Mouse (Mus musculus): ENCODE results near the gene Ifitm10. TPM values are rescaled to one million over a fixed set of nuclear protein-coding genes. Genes with fewer than 3 reads are reported as not detected.

Gene Ifitm10
- polyA plus RNA-seq, 1 experiment from 2014 or later: 4.0 TPM

GRCm38 (mm10) chr7:142375261-142375724 lies 1.7 kb upstream of the Ifitm10 start:
- H3K4me3 ChIP-seq: no peak overlapping the region
- peaks cover 51% of the 10 kb centered on the region for H3K36me3 ChIP-seq
- peaks cover 34% of the 10 kb centered on the region for H3K27me3 ChIP-seq
- no peaks in the 10 kb centered on the region for H3K9me3 ChIP-seq
- no peak overlapping the region for H3K9ac ChIP-seq
- 79% methylated on average over 6 of the region's 6 CpGs for WGBS
- no peak overlapping the region for H3K27ac ChIP-seq
- H3K4me1 ChIP-seq: peaks cover 23% of the 10 kb centered on the region
- no peak for ATAC-seq (ENCODE audit: insufficient number of reproducible peaks, low FRiP score, low TSS enrichment, low read depth)
- no peak overlapping the region for H3K4me2 ChIP-seq

GRCm38 (mm10) chr7:142374413-142375015 lies 961 bp upstream of the Ifitm10 start:
- Histone ChIP-seq H3K27me3 (peaks cover 40% of the 10 kb centered on the region), H3K9ac (no peak overlapping the region), H3K4me3 (no peak overlapping the region), H3K36me3 (peaks cover 44% of the 10 kb centered on the region), H3K27ac (no peak overlapping the region), H3K4me2 (no peak overlapping the region), H3K9me3 (no peaks in the 10 kb centered on the region), H3K4me1 (peaks cover 23% of the 10 kb centered on the region)
- ATAC-seq (ENCODE audit: insufficient number of reproducible peaks, low FRiP score, low TSS enrichment, low read depth): no peak
- 83% methylated on average over 5 of the region's 5 CpGs for WGBS

DNA sequence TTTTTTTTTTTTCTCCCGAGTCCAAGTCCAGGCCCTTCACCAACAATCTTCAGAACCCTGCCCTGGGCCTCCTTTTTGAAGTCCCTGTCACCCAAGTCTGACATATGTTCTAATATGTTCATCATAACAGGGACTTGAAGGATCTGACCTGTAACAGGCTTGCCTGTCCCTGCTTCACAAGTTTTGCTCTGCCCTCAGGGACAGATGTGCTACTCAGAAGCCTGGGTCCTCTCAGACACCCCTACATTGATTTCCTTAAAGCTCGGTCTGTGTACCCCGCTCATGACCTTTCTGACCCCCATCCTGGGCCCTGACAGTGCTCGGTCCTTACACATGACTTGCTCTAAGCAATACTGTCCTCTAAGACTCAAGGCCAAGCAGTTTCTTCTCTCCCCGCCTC lies 514 bp downstream of the Ifitm10 start:
- H3K4me3 ChIP-seq: no peak overlapping the region
- no peaks in the 10 kb centered on the region for H3K9me3 ChIP-seq
- peaks cover 29% of the 10 kb centered on the region for H3K36me3 ChIP-seq
- H3K9ac ChIP-seq: no peak overlapping the region
- WGBS: 75% methylated on average over 5 of the region's 5 CpGs
- peaks cover 23% of the 10 kb centered on the region for H3K4me1 ChIP-seq
- H3K27me3 ChIP-seq: peaks cover 43% of the 10 kb centered on the region
- no peak for ATAC-seq (ENCODE audit: insufficient number of reproducible peaks, low FRiP score, low TSS enrichment, low read depth)
- no peak overlapping the region for H3K27ac ChIP-seq
- H3K4me2 ChIP-seq: no peak overlapping the region

DNA sequence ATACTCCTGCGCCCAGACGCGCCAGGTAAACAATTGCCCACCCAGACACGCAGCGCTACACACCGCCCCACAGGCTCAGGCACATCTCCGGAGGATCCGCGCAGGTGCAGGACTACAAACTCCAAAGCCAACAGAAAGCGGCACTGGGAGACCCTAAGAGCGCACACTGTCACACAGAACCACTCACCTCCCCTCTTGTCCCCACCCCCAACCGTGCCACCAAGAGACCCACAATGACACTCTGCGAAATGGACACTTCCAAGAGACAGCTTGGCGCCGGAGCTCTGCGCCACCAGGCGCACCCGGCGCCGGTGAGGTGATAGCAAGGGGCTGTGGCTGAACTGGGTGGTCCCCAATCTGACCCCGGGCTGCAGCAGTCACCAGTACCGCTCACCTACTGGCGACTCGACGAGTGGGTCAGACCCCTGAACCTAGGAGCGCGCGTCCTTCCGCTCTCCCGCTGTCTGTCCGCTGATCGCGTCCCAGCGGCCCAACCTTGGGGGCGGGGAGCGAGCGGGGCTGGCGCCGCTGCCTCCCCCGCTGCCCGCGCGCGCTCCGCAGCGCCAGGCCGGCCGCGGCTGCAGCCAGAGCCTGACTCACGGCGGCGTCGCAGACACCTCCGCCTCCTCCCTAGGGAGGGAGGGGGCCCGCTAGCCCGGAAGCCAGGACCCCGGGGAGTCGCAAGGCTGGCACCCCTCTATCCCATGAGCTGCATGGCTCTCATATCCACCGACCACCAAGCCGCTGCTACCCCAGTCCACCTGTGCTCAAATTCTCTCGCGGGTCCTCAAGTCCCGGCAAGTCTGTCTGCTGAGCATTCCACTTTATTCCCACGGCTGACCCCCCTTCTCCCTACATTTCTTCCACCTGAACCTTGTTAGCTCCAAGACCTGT lies 1.5 kb downstream of the Ifitm10 start:
- Histone ChIP-seq H3K9ac (peak overlapping the region; percentile 39; the same call in 1 of the 2 replicates), H3K36me3 (peaks cover 19% of the 10 kb centered on the region), H3K9me3 (no peaks in the 10 kb centered on the region), H3K4me3 (peak overlapping the region; percentile 41), H3K4me2 (peak overlapping the region; percentile 75), H3K27ac (no peak overlapping the region), H3K27me3 (peaks cover 43% of the 10 kb centered on the region), H3K4me1 (peaks cover 23% of the 10 kb centered on the region)
- WGBS: 2% methylated on average over 64 of the region's 64 CpGs
- no peak for ATAC-seq (ENCODE audit: insufficient number of reproducible peaks, low FRiP score, low TSS enrichment, low read depth)

- Histone ChIP-seq H3K27me3 (peaks cover 43% of the 10 kb centered on the region), H3K4me2 (peak overlapping the region; percentile 75)
- WGBS: 29% methylated on average over 11 of the region's 11 CpGs
Measured at GRCm38 (mm10) chr7:142371398-142371767, 2.2 kb downstream of the Ifitm10 start.

DNA sequence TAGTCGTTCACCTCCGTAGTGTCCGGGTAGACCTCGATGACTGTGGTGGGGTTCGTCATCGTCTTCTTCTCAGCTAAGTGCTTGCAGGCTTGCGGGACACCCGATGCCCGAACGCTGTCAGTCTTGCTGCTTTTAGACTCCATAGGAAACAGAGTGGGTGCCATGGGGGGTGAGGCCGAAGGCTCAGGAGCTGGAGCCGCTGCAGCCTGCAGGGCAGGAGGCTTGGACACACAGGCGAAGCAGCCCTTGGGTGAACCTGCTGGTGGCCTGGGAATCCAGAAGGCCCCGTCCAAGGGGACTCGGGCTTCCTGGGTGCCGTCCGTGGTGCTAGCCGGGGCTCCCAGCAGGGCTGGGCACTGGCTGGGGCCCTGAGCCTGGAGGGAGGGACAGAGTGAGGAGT lies 2.6 kb downstream of the Ifitm10 start:
- H3K4me3 ChIP-seq: peak overlapping the region; percentile 41; the same call in 1 of the 2 replicates
- 85% methylated on average over 18 of the region's 18 CpGs for WGBS
- H3K36me3 ChIP-seq: peaks cover 8% of the 10 kb centered on the region
- ATAC-seq (ENCODE audit: insufficient number of reproducible peaks, low FRiP score, low TSS enrichment, low read depth): no peak
- H3K4me2 ChIP-seq: peak overlapping the region; percentile 75; the same call in 1 of the 2 replicates
- no peak overlapping the region for H3K27ac ChIP-seq
- no peak overlapping the region for H3K9ac ChIP-seq
- no peaks in the 10 kb centered on the region for H3K9me3 ChIP-seq
- peaks cover 23% of the 10 kb centered on the region for H3K4me1 ChIP-seq
- peaks cover 43% of the 10 kb centered on the region for H3K27me3 ChIP-seq

More at GRCm38 (mm10) chr7:142371398-142371767, 2.2 kb downstream of the Ifitm10 start:
- no peaks in the 10 kb centered on the region for H3K9me3 ChIP-seq
- no peak overlapping the region for H3K27ac ChIP-seq
- H3K4me1 ChIP-seq: peaks cover 23% of the 10 kb centered on the region
- H3K36me3 ChIP-seq: peaks cover 12% of the 10 kb centered on the region
- H3K9ac ChIP-seq: no peak overlapping the region
- ATAC-seq (ENCODE audit: insufficient number of reproducible peaks, low FRiP score, low TSS enrichment, low read depth): no peak
- peak overlapping the region; percentile 41 for H3K4me3 ChIP-seq

DNA sequence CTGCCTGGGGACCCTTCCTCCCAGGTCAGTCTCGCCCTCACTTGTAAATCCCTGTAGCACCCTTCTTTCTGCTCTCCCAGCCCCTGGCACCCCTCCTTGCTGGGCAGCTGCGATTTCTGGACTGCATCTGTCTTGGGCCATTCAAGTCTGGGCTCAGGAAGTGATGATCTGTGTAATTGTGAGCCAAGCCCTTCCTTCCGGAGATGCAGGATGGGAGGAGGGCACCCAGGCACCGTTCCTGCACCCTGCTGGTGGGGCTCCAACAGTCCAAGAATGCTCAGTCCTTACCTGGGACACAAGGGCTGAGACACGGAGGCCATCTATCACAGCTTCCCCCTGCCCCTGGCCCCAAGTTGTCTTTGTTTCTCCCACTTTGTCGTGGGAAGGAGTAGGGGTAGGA lies 3.7 kb downstream of the Ifitm10 start:
- H3K4me3 ChIP-seq: no peak overlapping the region
- no peaks in the 10 kb centered on the region for H3K9me3 ChIP-seq
- no peak overlapping the region for H3K4me2 ChIP-seq
- H3K9ac ChIP-seq: no peak overlapping the region
- no peak overlapping the region for H3K27ac ChIP-seq
- 70% methylated on average over 6 of the region's 6 CpGs for WGBS
- ATAC-seq (ENCODE audit: insufficient number of reproducible peaks, low FRiP score, low TSS enrichment, low read depth): no peak
- H3K27me3 ChIP-seq: peaks cover 43% of the 10 kb centered on the region
- peaks cover 23% of the 10 kb centered on the region for H3K4me1 ChIP-seq
- no peaks in the 10 kb centered on the region for H3K36me3 ChIP-seq

DNA sequence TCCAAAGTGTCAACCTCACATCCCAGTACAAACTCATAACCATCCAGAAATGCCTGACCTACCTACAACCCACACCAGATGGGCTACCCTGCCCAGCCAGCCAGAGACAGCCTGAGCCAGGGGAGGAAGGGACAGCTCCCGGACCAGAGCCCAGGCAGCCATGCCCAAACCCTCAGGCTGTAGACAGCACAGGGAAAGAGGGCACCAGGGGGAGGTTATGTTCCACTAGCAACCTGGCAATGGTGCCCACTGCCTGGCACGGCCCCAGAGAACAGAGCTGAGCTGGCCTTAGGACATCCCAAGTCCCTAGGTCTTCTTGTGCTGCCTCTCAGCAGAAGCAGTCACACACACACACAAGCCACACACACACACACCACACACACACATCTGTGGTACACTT lies 4.7 kb downstream of the Ifitm10 start:
- Histone ChIP-seq H3K9me3 (no peaks in the 10 kb centered on the region), H3K36me3 (no peaks in the 10 kb centered on the region), H3K4me2 (no peak overlapping the region), H3K27me3 (peaks cover 40% of the 10 kb centered on the region), H3K4me1 (peaks cover 19% of the 10 kb centered on the region), H3K27ac (no peak overlapping the region), H3K9ac (no peak overlapping the region), H3K4me3 (no peak overlapping the region)
- ATAC-seq (ENCODE audit: insufficient number of reproducible peaks, low FRiP score, low TSS enrichment, low read depth): no peak
- 69% methylated on average over 2 of the region's 2 CpGs for WGBS

DNA sequence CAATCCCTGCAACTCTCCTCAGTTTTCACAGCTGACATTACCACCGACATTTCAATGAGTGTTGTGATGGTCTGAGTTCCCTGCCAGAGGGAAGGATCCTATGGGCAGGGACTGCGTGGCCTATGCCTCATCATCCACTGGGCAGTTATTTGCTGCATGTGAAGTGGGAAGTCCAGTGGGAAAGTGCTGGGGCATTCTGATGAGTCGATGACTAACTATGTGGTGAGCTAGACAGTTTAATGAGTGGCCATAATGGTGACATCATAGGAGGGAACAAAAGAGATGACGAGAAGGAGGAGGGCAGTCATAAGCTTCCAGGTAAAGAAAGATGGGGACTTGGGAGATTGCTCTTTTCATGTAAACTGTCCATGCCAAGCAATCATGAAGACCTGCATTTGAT lies 10.4 kb downstream of the Ifitm10 start:
- Histone ChIP-seq H3K36me3 (no peaks in the 10 kb centered on the region), H3K9ac (no peak overlapping the region), H3K4me3 (no peak overlapping the region), H3K27me3 (no peaks in the 10 kb centered on the region), H3K4me1 (no peaks in the 10 kb centered on the region), H3K4me2 (no peak overlapping the region), H3K9me3 (no peaks in the 10 kb centered on the region), H3K27ac (no peak overlapping the region)
- ATAC-seq (ENCODE audit: insufficient number of reproducible peaks, low FRiP score, low TSS enrichment, low read depth): no peak
- WGBS: 71% methylated on average over 4 of the region's 4 CpGs

GRCm38 (mm10) chr7:142360743-142361142 lies 12.8 kb downstream of the Ifitm10 start:
- H3K9ac ChIP-seq: no peak overlapping the region
- H3K27me3 ChIP-seq: no peaks in the 10 kb centered on the region
- H3K27ac ChIP-seq: no peak overlapping the region
- no peaks in the 10 kb centered on the region for H3K4me1 ChIP-seq
- H3K4me3 ChIP-seq: no peak overlapping the region
- no peaks in the 10 kb centered on the region for H3K36me3 ChIP-seq
- no peak overlapping the region for H3K4me2 ChIP-seq
- no peak for ATAC-seq (ENCODE audit: insufficient number of reproducible peaks, low FRiP score, low TSS enrichment, low read depth)
- H3K9me3 ChIP-seq: no peaks in the 10 kb centered on the region

GRCm38 (mm10) chr7:142359129-142359528 lies 14.4 kb downstream of the Ifitm10 start:
- no peaks in the 10 kb centered on the region for H3K9me3 ChIP-seq
- H3K27ac ChIP-seq: no peak overlapping the region
- H3K36me3 ChIP-seq: no peaks in the 10 kb centered on the region
- no peaks in the 10 kb centered on the region for H3K27me3 ChIP-seq
- no peaks in the 10 kb centered on the region for H3K4me1 ChIP-seq
- no peak overlapping the region for H3K9ac ChIP-seq
- 72% methylated on average over 8 of the region's 8 CpGs for WGBS
- no peak overlapping the region for H3K4me3 ChIP-seq
- no peak overlapping the region for H3K4me2 ChIP-seq
- ATAC-seq (ENCODE audit: insufficient number of reproducible peaks, low FRiP score, low TSS enrichment, low read depth): no peak

DNA sequence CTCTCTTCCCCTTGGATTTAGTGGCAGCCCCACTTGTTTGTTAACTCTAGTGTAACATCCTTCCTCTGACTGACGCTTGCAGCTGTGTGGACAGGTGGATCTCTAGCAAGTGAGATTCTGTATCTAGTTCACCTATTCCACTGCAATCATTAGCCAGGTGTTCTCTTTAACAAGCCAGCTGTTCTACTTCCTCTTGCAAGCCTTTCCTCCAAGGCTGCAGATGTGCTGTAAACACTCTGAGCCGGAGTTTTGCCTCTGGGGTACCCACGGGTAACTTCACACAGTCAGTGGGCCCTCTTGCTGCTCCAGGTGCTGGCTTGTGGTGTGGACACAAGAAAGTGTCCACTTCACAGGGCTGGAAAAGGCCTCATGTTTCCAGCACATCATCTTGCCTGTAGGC lies 16.0 kb downstream of the Ifitm10 start:
- Histone ChIP-seq H3K9ac (no peak overlapping the region), H3K36me3 (no peaks in the 10 kb centered on the region), H3K4me1 (no peaks in the 10 kb centered on the region; the same call in 1 of the 2 replicates), H3K4me2 (no peak overlapping the region), H3K4me3 (no peak overlapping the region), H3K9me3 (no peaks in the 10 kb centered on the region), H3K27me3 (no peaks in the 10 kb centered on the region), H3K27ac (no peak overlapping the region)
- ATAC-seq (ENCODE audit: insufficient number of reproducible peaks, low FRiP score, low TSS enrichment, low read depth): no peak
- 33% methylated on average over 3 of the region's 3 CpGs for WGBS

Data from limb, embryonic 15.5 days (tissue).